Comparison of ENCODE assay signal across 26 mouse cellular contexts in the genomic region with DNA sequence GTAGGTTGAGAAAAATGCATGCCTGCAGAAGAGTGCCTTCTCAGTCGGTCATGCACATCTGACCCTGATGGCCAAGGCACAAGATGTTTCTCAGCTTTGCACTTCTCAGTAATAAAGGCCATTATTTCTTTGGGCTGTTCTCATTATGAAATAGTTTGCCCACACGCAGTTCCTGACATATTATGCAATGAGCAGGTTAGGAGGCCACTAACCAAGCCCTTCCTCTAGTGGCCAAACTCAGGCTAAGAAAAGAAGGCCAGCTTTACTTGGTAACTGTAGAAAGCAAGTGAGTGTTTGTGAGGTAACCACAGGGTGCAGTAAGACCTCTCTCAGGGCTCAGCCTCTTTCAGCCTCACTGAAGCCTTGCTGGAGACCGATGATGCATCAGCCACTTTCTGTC. TPM values are rescaled to one million over a fixed set of nuclear protein-coding genes. Genes with fewer than 3 reads are reported as not detected.
DNase-seq lines count a peak whose midpoint lies in the region; ATAC-seq lines count a peak whose summit lies in the region.
"Had no signal": no experiment of that assay in that cellular context is flagged by ENCODE, and none has a peak within 500 bp of the region (broad histone marks: within the 10 kb centered on the region; RNA-seq: fewer than 3 reads in every experiment).

No protein-coding gene starts in this region.

- peak; percentile 25; the same call in 1 of the 2 replicates for ATAC-seq in liver, embryonic 16.5 days (ENCODE audit: low read depth)
- no peak for ATAC-seq in liver, embryonic 11.5 days (replicated peaks; ENCODE audit: low FRiP score)
- ATAC-seq in common myeloid progenitor, adult 5-6 weeks (replicated peaks; ENCODE audit: low read depth, poor library complexity, severe bottlenecking), result peak; percentile 88
- ATAC-seq in megakaryocyte progenitor cell, adult 5-6 weeks (replicated peaks; ENCODE audit: poor library complexity), result peak; percentile 88
- ATAC-seq: activated CD4-positive, CD25-positive, alpha-beta regulatory T cell, adult 4 months; midbrain, embryonic 16.5 days had no signal

- no peak overlapping the region for H3K4me2 ChIP-seq in liver, embryonic 16.5 days (ENCODE audit: low read depth, low read length)
- H3K4me2 ChIP-seq in liver, embryonic 11.5 days, result no peak overlapping the region
- H3K4me2 ChIP-seq: forebrain, embryonic 12.5 days; hindbrain, embryonic 15.5 days; limb, embryonic 12.5 days; lung, embryonic 14.5 days; stomach, embryonic 15.5 days had no signal

- no peak overlapping the region for H3K4me3 ChIP-seq in liver, embryonic 16.5 days (ENCODE audit: low read depth, low read length)
- H3K4me3 ChIP-seq in liver, embryonic 11.5 days (ENCODE audit: low read depth, low read length), result no peak overlapping the region
- H3K4me3 ChIP-seq: embryonic facial prominence, embryonic 10.5 days; forebrain, embryonic 12.5 days; hindbrain, embryonic 15.5 days; layer of hippocampus, adult 2 months; limb, embryonic 12.5 days; stomach, embryonic 15.5 days had no signal

- no peaks in the 10 kb centered on the region for H3K36me3 ChIP-seq in liver, embryonic 16.5 days (ENCODE audit: control insufficient read depth, insufficient read depth)
- H3K36me3 ChIP-seq in liver, embryonic 11.5 days (ENCODE audit: control insufficient read depth, insufficient read depth, low read length), result no peaks in the 10 kb centered on the region
- H3K36me3 ChIP-seq: embryonic facial prominence, embryonic 10.5 days; forebrain, embryonic 12.5 days; hindbrain, embryonic 15.5 days; limb, embryonic 12.5 days; stomach, embryonic 15.5 days had no signal

- H3K9me3 ChIP-seq in liver, embryonic 16.5 days (replicated peaks; ENCODE audit: control insufficient read depth, low read length), result no peaks in the 10 kb centered on the region; the same call in 1 of the 2 replicates
- H3K9me3 ChIP-seq in liver, embryonic 11.5 days (ENCODE audit: control insufficient read depth, low read length), result no peaks in the 10 kb centered on the region
- H3K9me3 ChIP-seq: hindbrain, embryonic 15.5 days; stomach, embryonic 15.5 days had no signal

- H3K27ac ChIP-seq in liver, embryonic 16.5 days (ENCODE audit: low read length), result peak overlapping the region; percentile 60; the same call in 1 of the 2 replicates
- H3K27ac ChIP-seq in liver, embryonic 11.5 days (ENCODE audit: low read depth, low read length), result no peak overlapping the region
- H3K27ac ChIP-seq: embryonic facial prominence, embryonic 10.5 days; forebrain, embryonic 12.5 days; hindbrain, embryonic 15.5 days; layer of hippocampus, adult 2 months; limb, embryonic 12.5 days; stomach, embryonic 15.5 days had no signal

- peaks cover 13% of the 10 kb centered on the region for H3K27me3 ChIP-seq in liver, embryonic 16.5 days (ENCODE audit: control insufficient read depth, insufficient read depth, low read depth, low read length)
- 0 out of 2 replicates have a peak, but pooled peaks cover 5% of the 10 kb centered on the region for H3K27me3 ChIP-seq in liver, embryonic 11.5 days (replicated peaks; ENCODE audit: control insufficient read depth, insufficient read depth, low read length)
- H3K27me3 ChIP-seq: forebrain, embryonic 12.5 days; hindbrain, embryonic 15.5 days; stomach, embryonic 15.5 days had no signal

- no peak overlapping the region for H3K9ac ChIP-seq in liver, embryonic 16.5 days (ENCODE audit: low read depth, low read length)
- no peak overlapping the region for H3K9ac ChIP-seq in liver, embryonic 11.5 days (ENCODE audit: low read depth, low read length)
- H3K9ac ChIP-seq: forebrain, embryonic 12.5 days; hindbrain, embryonic 15.5 days; limb, embryonic 12.5 days; lung, embryonic 14.5 days; stomach, embryonic 15.5 days had no signal

- DNase-seq in liver, embryonic 11.5 days (ENCODE audit: low spot score), result no peak
- peak; percentile 74 for DNase-seq in adipocyte (ENCODE audit: low spot score)
- no peak for DNase-seq in kidney, postnatal 14 days
- DNase-seq in spleen, postnatal 14 days (ENCODE audit: low spot score in 2 of 2), result no peak
- DNase-seq: adrenal gland, postnatal 25 days; cerebellum, adult 9-11 months; gastrocnemius, postnatal 36 days; heart, postnatal 4 days; kidney, adult 8-10 months; kidney, postnatal 10 days; lung, embryonic 14.5 days; right cerebral cortex, adult 18-20 months; right cerebral cortex, postnatal 4 days; thymus, adult 18-20 months; thymus, postnatal 36 days had no signal

- 43% methylated on average over 3 of the region's 3 CpGs for WGBS in liver, embryonic 16.5 days (ENCODE audit: insufficient replicate concordance)
- WGBS in liver, embryonic 11.5 days, result 63% methylated on average over 3 of the region's 3 CpGs

- peaks cover 6% of the 10 kb centered on the region for H3K4me1 ChIP-seq in liver, embryonic 16.5 days (ENCODE audit: control insufficient read depth, low read depth, low read length)
- H3K4me1 ChIP-seq in liver, embryonic 11.5 days (replicated peaks; ENCODE audit: control insufficient read depth, insufficient read depth, low read length), result no peaks in the 10 kb centered on the region
- H3K4me1 ChIP-seq: embryonic facial prominence, embryonic 10.5 days; forebrain, embryonic 12.5 days; hindbrain, embryonic 15.5 days; limb, embryonic 12.5 days; stomach, embryonic 15.5 days had no signal

RNA-seq across cellular contexts. Expression of gene Eif5, which starts 12.9 kb away (rescaled TPM):
- polyA plus RNA-seq in liver, embryonic 16.5 days (2015; fragmentation: Nextera tagmentation; extraction: Ambion mirVana), result 522 and 558 TPM in 2 replicates
- polyA plus RNA-seq in liver, embryonic 11.5 days (2014; fragmentation: Nextera tagmentation; extraction: Ambion mirVana), result 623 and 628 TPM in 2 replicates
- total RNA-seq in common myeloid progenitor, adult 5-6 weeks (2017), result 309 and 347 TPM in 2 replicates
- 349 and 403 TPM in 2 replicates for total RNA-seq in megakaryocyte progenitor cell, adult 5-6 weeks (2015)
- total RNA-seq in megakaryocyte progenitor cell, adult 5-6 weeks (2017), result 221 and 322 TPM in 2 replicates

RNA-seq across cellular contexts. Expression of gene Gm266, which starts 39.3 kb away (rescaled TPM):
- polyA plus RNA-seq in liver, embryonic 16.5 days (2015; fragmentation: Nextera tagmentation; extraction: Ambion mirVana), result 0.46 and 0.52 TPM in 2 replicates
- 4.9 and 5.6 TPM in 2 replicates for polyA plus RNA-seq in liver, embryonic 11.5 days (2014; fragmentation: Nextera tagmentation; extraction: Ambion mirVana)
- total RNA-seq in common myeloid progenitor, adult 5-6 weeks (2017), result not detected in 2 replicates
- total RNA-seq in megakaryocyte progenitor cell, adult 5-6 weeks (2015), result not detected in 2 replicates
- not detected in 2 replicates for total RNA-seq in megakaryocyte progenitor cell, adult 5-6 weeks (2017)
- total RNA-seq: adrenal gland, postnatal 25 days had no signal
- polyA plus RNA-seq: activated CD4-positive, CD25-positive, alpha-beta regulatory T cell, adult 4 months had no signal

RNA-seq across cellular contexts. Expression of gene Mark3, which starts 49.4 kb away (rescaled TPM):
- 7.0 and 9.2 TPM in 2 replicates for polyA plus RNA-seq in liver, embryonic 16.5 days (2015; fragmentation: Nextera tagmentation; extraction: Ambion mirVana)
- 36.9 and 38.6 TPM in 2 replicates for polyA plus RNA-seq in liver, embryonic 11.5 days (2014; fragmentation: Nextera tagmentation; extraction: Ambion mirVana)
- total RNA-seq in common myeloid progenitor, adult 5-6 weeks (2017), result 60.4 and 76.4 TPM in 2 replicates
- 60.2 and 88.1 TPM in 2 replicates for total RNA-seq in megakaryocyte progenitor cell, adult 5-6 weeks (2015)
- total RNA-seq in megakaryocyte progenitor cell, adult 5-6 weeks (2017), result 63.5 and 73.1 TPM in 2 replicates
